Mouse (Mus musculus): ENCODE measurements around the gene St7. TPM values are rescaled to one million over a fixed set of nuclear protein-coding genes. Genes with fewer than 3 reads are reported as not detected.
"Not testable (repeated sequence)": the region's sequence is repeated elsewhere in the genome, so short reads cannot be mapped to it uniquely, and the experiment has no call there.

St7 gene
- polyA plus RNA-seq, 2 experiments: 29.7 to 33.0 TPM

- ATAC-seq (ENCODE audit: low FRiP score, low read depth) (peak; percentile 86), DNase-seq (ENCODE audit: low spot score) (peak; percentile 62)
- no peaks in the 10 kb centered on the region for H3K9me3 ChIP-seq (ENCODE audit: control insufficient read depth, low read length)
- peak overlapping the region; percentile 81 for H3K4me3 ChIP-seq (replicated peaks; ENCODE audit: low read length)
- peak overlapping the region; percentile 67 for H3K4me2 ChIP-seq (replicated peaks; ENCODE audit: low read depth, low read length, severe bottlenecking)
- under 1% methylated on average over 26 of the region's 46 CpGs for WGBS
- peak overlapping the region; percentile 98 for H3K9ac ChIP-seq (ENCODE audit: low read depth, low read length, severe bottlenecking)
- 0 out of 2 replicates have a peak, but pooled peaks have one; percentile 25 for TF ChIP-seq POLR2A (IDR thresholded peaks at IDR 0.05; ENCODE audit: borderline replicate concordance, extremely low read depth, insufficient read depth, insufficient read length)
- peak overlapping the region; percentile 95 for H3K27ac ChIP-seq (replicated peaks; ENCODE audit: low read depth, low read length)
- no peaks in the 10 kb centered on the region for H3K36me3 ChIP-seq (ENCODE audit: control insufficient read depth, insufficient read depth, low read length)
- H3K4me1 ChIP-seq (ENCODE audit: control insufficient read depth, insufficient read depth, low read length): no peaks in the 10 kb centered on the region
- H3K27me3 ChIP-seq (ENCODE audit: control insufficient read depth, insufficient read depth, low read length): no peaks in the 10 kb centered on the region
These were observed 1.8 kb downstream of the St7 start for GRCm38 (mm10) chr6:17694550-17694951.

GRCm38 (mm10) chr6:17696321-17696734 lies 3.6 kb downstream of the St7 start:
- ATAC-seq (ENCODE audit: low FRiP score, low read depth): no peak
- H3K27me3 ChIP-seq (ENCODE audit: control insufficient read depth, insufficient read depth, low read length): no peaks in the 10 kb centered on the region
- H3K27ac ChIP-seq (replicated peaks; ENCODE audit: low read depth, low read length): no peak overlapping the region
- H3K36me3 ChIP-seq (ENCODE audit: control insufficient read depth, insufficient read depth, low read length): no peaks in the 10 kb centered on the region
- H3K9ac ChIP-seq (ENCODE audit: low read depth, low read length, severe bottlenecking): no peak overlapping the region
- DNase-seq (ENCODE audit: low spot score): peak; percentile 69
- TF ChIP-seq POLR2A (IDR thresholded peaks at IDR 0.05; ENCODE audit: borderline replicate concordance, extremely low read depth, insufficient read depth, insufficient read length): no peak
- WGBS: 62% methylated on average over 5 of the region's 5 CpGs
- no peak overlapping the region for H3K4me3 ChIP-seq (replicated peaks; ENCODE audit: low read length)
- H3K4me1 ChIP-seq (ENCODE audit: control insufficient read depth, insufficient read depth, low read length): peaks cover 6% of the 10 kb centered on the region; the same call in 1 of the 2 replicates
- H3K4me2 ChIP-seq (replicated peaks; ENCODE audit: low read depth, low read length, severe bottlenecking): no peak overlapping the region
- H3K9me3 ChIP-seq (ENCODE audit: control insufficient read depth, low read length): no peaks in the 10 kb centered on the region

- Histone ChIP-seq H3K9me3 (ENCODE audit: control insufficient read depth, low read length) (no peaks in the 10 kb centered on the region), H3K27ac (replicated peaks; ENCODE audit: low read depth, low read length) (no peak overlapping the region), H3K4me2 (replicated peaks; ENCODE audit: low read depth, low read length, severe bottlenecking) (no peak overlapping the region), H3K4me1 (ENCODE audit: control insufficient read depth, insufficient read depth, low read length) (peaks cover 7% of the 10 kb centered on the region; the same call in 1 of the 2 replicates), H3K9ac (ENCODE audit: low read depth, low read length, severe bottlenecking) (no peak overlapping the region), H3K36me3 (ENCODE audit: control insufficient read depth, insufficient read depth, low read length) (no peaks in the 10 kb centered on the region), H3K27me3 (ENCODE audit: control insufficient read depth, insufficient read depth, low read length) (no peaks in the 10 kb centered on the region), H3K4me3 (replicated peaks; ENCODE audit: low read length) (no peak overlapping the region)
- DNase-seq (ENCODE audit: low spot score) (no peak), ATAC-seq (ENCODE audit: low FRiP score, low read depth) (no peak)
- 56% methylated on average over 7 of the region's 7 CpGs for WGBS
- no peak for TF ChIP-seq POLR2A (IDR thresholded peaks at IDR 0.05; ENCODE audit: borderline replicate concordance, extremely low read depth, insufficient read depth, insufficient read length)
These were observed 8.3 kb downstream of the St7 start for GRCm38 (mm10) chr6:17700936-17701612.

- not testable (repeated sequence) for H3K4me3 ChIP-seq (replicated peaks; ENCODE audit: low read length); DNase-seq (ENCODE audit: low spot score); H3K9ac ChIP-seq (ENCODE audit: low read depth, low read length, severe bottlenecking); H3K27me3 ChIP-seq (ENCODE audit: control insufficient read depth, insufficient read depth, low read length); H3K4me2 ChIP-seq (replicated peaks; ENCODE audit: low read depth, low read length, severe bottlenecking); ATAC-seq (ENCODE audit: low FRiP score, low read depth); H3K36me3 ChIP-seq (ENCODE audit: control insufficient read depth, insufficient read depth, low read length); H3K4me1 ChIP-seq (ENCODE audit: control insufficient read depth, insufficient read depth, low read length); H3K27ac ChIP-seq (replicated peaks; ENCODE audit: low read depth, low read length); H3K9me3 ChIP-seq (ENCODE audit: control insufficient read depth, low read length)
- whole genome bisulfite sequencing: 73% methylated on average over 1 of the region's 1 CpGs
These were observed 11.3 kb downstream of the St7 start for GRCm38 (mm10) chr6:17704038-17704437.

- DNase-seq (ENCODE audit: low spot score) (no peak), ATAC-seq (ENCODE audit: low FRiP score, low read depth) (no peak)
- TF ChIP-seq POLR2A (IDR thresholded peaks at IDR 0.05; ENCODE audit: borderline replicate concordance, extremely low read depth, insufficient read depth, insufficient read length): no peak
- Histone ChIP-seq H3K9me3 (ENCODE audit: control insufficient read depth, low read length) (no peaks in the 10 kb centered on the region), H3K27ac (replicated peaks; ENCODE audit: low read depth, low read length) (no peak overlapping the region), H3K4me1 (ENCODE audit: control insufficient read depth, insufficient read depth, low read length) (peaks cover 4% of the 10 kb centered on the region; the same call in 1 of the 2 replicates), H3K36me3 (ENCODE audit: control insufficient read depth, insufficient read depth, low read length) (no peaks in the 10 kb centered on the region), H3K9ac (ENCODE audit: low read depth, low read length, severe bottlenecking) (no peak overlapping the region), H3K4me2 (replicated peaks; ENCODE audit: low read depth, low read length, severe bottlenecking) (no peak overlapping the region), H3K4me3 (replicated peaks; ENCODE audit: low read length) (no peak overlapping the region), H3K27me3 (ENCODE audit: control insufficient read depth, insufficient read depth, low read length) (no peaks in the 10 kb centered on the region)
- WGBS: 93% methylated on average over 3 of the region's 3 CpGs
These were observed 13.2 kb downstream of the St7 start for GRCm38 (mm10) chr6:17705973-17706372.

Measured in limb, embryonic 14.5 days (tissue).